Mouse (Mus musculus) C2C12 (cell line): ENCODE measurements around the gene Mindy4. TPM values are rescaled to one million over a fixed set of nuclear protein-coding genes. Genes with fewer than 3 reads are reported as not detected.

Source experiments
- H3K27me3 ChIP-seq: one replicate; pipeline ENCODE4 v1.6.1; 2011; ENCODE audit not compliant: control insufficient read depth, insufficient read depth, insufficient read length
- H3K36me3 ChIP-seq: one replicate; pipeline ENCODE4 v1.6.1; 2011; ENCODE audit not compliant: control insufficient read depth, insufficient read depth
- H3K4me3 ChIP-seq: one replicate; pipeline ENCODE4 v1.5.1; 2011; ENCODE audit warnings: mild to moderate bottlenecking, control low read depth; ENCODE audit not compliant: poor library complexity, insufficient read depth, severe bottlenecking
- H3K79me2 ChIP-seq: one replicate; pipeline ENCODE4 v1.6.1; 2011; ENCODE audit not compliant: control insufficient read depth, insufficient read depth
- H3K79me3 ChIP-seq: one replicate; pipeline ENCODE4 v1.6.1; 2011; ENCODE audit warnings: low read depth, control low read depth
- H3ac ChIP-seq: one replicate; pipeline ENCODE3; 2011; ENCODE audit warnings: low read depth; ENCODE audit not compliant: control insufficient read depth, insufficient read length
- CEBPB ChIP-seq: IDR thresholded peaks from one replicate; pipeline ENCODE4 v1.6.1; 2011; ENCODE audit warnings: low read depth, mild to moderate bottlenecking, control low read depth, moderate library complexity
- CTCF ChIP-seq: IDR thresholded peaks from one replicate; pipeline ENCODE4 v1.5.1; 2011; ENCODE audit not compliant: control insufficient read depth, insufficient read depth, insufficient read length
- FOSL1 ChIP-seq: IDR thresholded peaks from one replicate; pipeline ENCODE4 v1.8.0; 2011; ENCODE audit warnings: mild to moderate bottlenecking, low read length; ENCODE audit not compliant: poor library complexity, insufficient read depth, severe bottlenecking
- MAX ChIP-seq: IDR thresholded peaks from one replicate; pipeline ENCODE4 v1.6.1; 2011; ENCODE audit warnings: mild to moderate bottlenecking, control low read depth
- MYOD1 ChIP-seq: IDR thresholded peaks from one replicate; pipeline ENCODE4 v1.6.1; 2011; ENCODE audit warnings: low read depth; ENCODE audit not compliant: control insufficient read depth, insufficient read length
- MYOG ChIP-seq: IDR thresholded peaks from one replicate; pipeline ENCODE4 v1.6.1; 2011; ENCODE audit not compliant: control insufficient read depth, insufficient read length; ENCODE audit errors: extremely low read depth
- USF1 ChIP-seq: IDR thresholded peaks from one replicate; pipeline ENCODE4 v1.6.1; 2011; ENCODE audit warnings: low read depth, mild to moderate bottlenecking, control low read depth, moderate library complexity
- polyA plus RNA-seq: library from polyadenylated mRNA; unstranded; fragments of >200 nt; fragmentation: generic; extraction: Trizol; gene quantifications from one replicate; pipeline ENCODE4 v1.2.1, GENCODE M21; 2012; ENCODE audit warnings: missing spikeins

Gene Mindy4
- polyA plus RNA-seq, 1 experiment = 2.6 TPM

- Histone ChIP-seq H3K36me3 (no peaks in the 10 kb centered on the region), H3K79me2 (no peaks in the 10 kb centered on the region), H3ac (no peak overlapping the region), H3K4me3 (no peak overlapping the region), H3K79me3 (no peaks in the 10 kb centered on the region), H3K27me3 (no peaks in the 10 kb centered on the region)
- TF ChIP-seq MYOD1 = no peak
- TF ChIP-seq CTCF = no peak
- TF ChIP-seq MYOG = no peak
- TF ChIP-seq FOSL1 = no peak
- TF ChIP-seq CEBPB = no peak
- TF ChIP-seq MAX = no peak
- TF ChIP-seq USF1 = no peak
Measured at GRCm38 (mm10) chr6:55263490-55264046, 60.4 kb downstream of the Mindy4 start.

GRCm38 (mm10) chr6:55264741-55265366 lies 61.7 kb downstream of the Mindy4 start:
- H3K36me3 ChIP-seq = no peaks in the 10 kb centered on the region
- H3K79me2 ChIP-seq = no peaks in the 10 kb centered on the region
- TF ChIP-seq MYOD1 (no peak), USF1 (no peak), CEBPB (no peak), CTCF (no peak), FOSL1 (no peak), MYOG (no peak), MAX (no peak)
- H3K79me3 ChIP-seq = no peaks in the 10 kb centered on the region
- no peak overlapping the region for H3K4me3 ChIP-seq
- no peaks in the 10 kb centered on the region for H3K27me3 ChIP-seq
- H3ac ChIP-seq = no peak overlapping the region

GRCm38 (mm10) chr6:55272952-55273351 lies 69.8 kb downstream of the Mindy4 start:
- no peak overlapping the region for H3ac ChIP-seq
- no peaks in the 10 kb centered on the region for H3K79me2 ChIP-seq
- TF ChIP-seq MYOG = no peak
- no peak for TF ChIP-seq USF1
- no peak for TF ChIP-seq MYOD1
- no peak for TF ChIP-seq CTCF
- TF ChIP-seq MAX = no peak
- no peak for TF ChIP-seq FOSL1
- TF ChIP-seq CEBPB = no peak
- no peak overlapping the region for H3K4me3 ChIP-seq
- H3K79me3 ChIP-seq = no peaks in the 10 kb centered on the region
- H3K27me3 ChIP-seq = no peaks in the 10 kb centered on the region
- no peaks in the 10 kb centered on the region for H3K36me3 ChIP-seq

- Histone ChIP-seq H3K4me3 (no peak overlapping the region), H3K36me3 (no peaks in the 10 kb centered on the region), H3ac (no peak overlapping the region), H3K79me3 (no peaks in the 10 kb centered on the region), H3K27me3 (no peaks in the 10 kb centered on the region), H3K79me2 (no peaks in the 10 kb centered on the region)
- no peak for TF ChIP-seq MYOG
- no peak for TF ChIP-seq MAX
- TF ChIP-seq USF1 = no peak
- TF ChIP-seq FOSL1 = no peak
- no peak for TF ChIP-seq MYOD1
- TF ChIP-seq CTCF = no peak
- TF ChIP-seq CEBPB = no peak
Measured at GRCm38 (mm10) chr6:55273463-55273862, 70.3 kb downstream of the Mindy4 start.

- Histone ChIP-seq H3K27me3 (no peaks in the 10 kb centered on the region), H3K4me3 (no peak overlapping the region), H3K79me2 (no peaks in the 10 kb centered on the region), H3K79me3 (no peaks in the 10 kb centered on the region), H3K36me3 (no peaks in the 10 kb centered on the region), H3ac (peak overlapping the region; percentile 1)
- no peak for TF ChIP-seq MAX
- no peak for TF ChIP-seq CTCF
- no peak for TF ChIP-seq MYOG
- TF ChIP-seq USF1 = no peak
- no peak for TF ChIP-seq FOSL1
- no peak for TF ChIP-seq MYOD1
Measured at GRCm38 (mm10) chr6:55275000-55275399, 71.8 kb downstream of the Mindy4 start.

GRCm38 (mm10) chr6:55275786-55276185 lies 72.6 kb downstream of the Mindy4 start:
- no peak for TF ChIP-seq MYOD1
- TF ChIP-seq USF1 = no peak
- TF ChIP-seq MYOG = no peak
- no peak for TF ChIP-seq CEBPB
- TF ChIP-seq FOSL1 = no peak
- TF ChIP-seq MAX = no peak
- TF ChIP-seq CTCF = no peak
- Histone ChIP-seq H3ac (no peak overlapping the region), H3K79me3 (no peaks in the 10 kb centered on the region), H3K4me3 (no peak overlapping the region), H3K36me3 (no peaks in the 10 kb centered on the region), H3K27me3 (no peaks in the 10 kb centered on the region), H3K79me2 (no peaks in the 10 kb centered on the region)
